Mouse (Mus musculus): ENCODE measurements around the gene Cox19.

- TF ChIP-seq CTCF (IDR thresholded peaks at IDR 0.05; ENCODE audit: extremely low read depth, insufficient read depth, low read length) (no peak), POLR2A (IDR thresholded peaks at IDR 0.05; ENCODE audit: extremely low read depth, insufficient read depth, low read length) (no peak)
Measured at GRCm38 (mm10) chr5:139381586-139382513, 30.6 kb upstream of the Cox19 start.
